Mouse (Mus musculus) lung, adult 2 months (tissue): Measurements from ENCODE around the gene Gpt2. TPM values are rescaled to one million over a fixed set of nuclear protein-coding genes. Genes with fewer than 3 reads are reported as not detected.

Experiments
- DNase-seq: peaks from one replicate; pipeline ENCODE4 v3.0.0; 2022
- H3K4me1 ChIP-seq: fragments of 200-500 bp; 2 replicates; pipeline ENCODE4 v1.6.1; 2011; ENCODE audit warnings: low read length; ENCODE audit not compliant: control insufficient read depth, insufficient read depth
- H3K4me3 ChIP-seq: fragments of 200-500 bp; replicated peaks from 2 replicates; pipeline ENCODE3; 2011; ENCODE audit warnings: low read depth, mild to moderate bottlenecking, control low read depth, low read length; ENCODE audit errors: extremely low read depth
- CTCF ChIP-seq: fragments of 200-500 bp; IDR thresholded peaks from 2 replicates; pipeline ENCODE4 v1.5.1; 2011; ENCODE audit warnings: mild to moderate bottlenecking, low read length, control low read depth; ENCODE audit not compliant: insufficient read depth
- POLR2A ChIP-seq: fragments of 200-500 bp; IDR thresholded peaks from 2 replicates; pipeline ENCODE4 v1.6.1; 2011; ENCODE audit warnings: low read depth, mild to moderate bottlenecking, control low read depth, low read length, borderline replicate concordance; ENCODE audit errors: extremely low read depth
- WGBS: fragments of 180-500 bp; shearing (Covaris S2); methylation state at CpG from one replicate; pipeline ENCODE4 v1.1.7; 2018; 5-methylcytosine and 5-hydroxymethylcytosine counted together
- polyA plus RNA-seq: library from polyadenylated mRNA; depleted of rRNA; stranded (reverse); fragments of >200 nt; gene quantifications from 2 replicates; pipeline ENCODE4 v1.2.3, GENCODE M21; 2012; rRNA removed

Gene Gpt2
- 9.6 and 16.4 TPM in 2 replicates for polyA plus RNA-seq

GRCm38 (mm10) chr8:85492125-85492875 is at the start of gene Gpt2:
Gene Gpt2 (plus strand): TSS chr8:85492576.
- no peak for TF ChIP-seq CTCF
- TF ChIP-seq POLR2A = peak; percentile 32; the same call in 1 of the 2 replicates
- peak; percentile 90 for DNase-seq
- H3K4me1 ChIP-seq = 0 out of 2 replicates have a peak, but pooled peaks cover 4% of the 10 kb centered on the region
- WGBS = under 1% methylated on average over 41 of the region's 41 CpGs
- H3K4me3 ChIP-seq = peak within 1 kb of the TSS; percentile 92

GRCm38 (mm10) chr8:85444092-85444491 is 48.3 kb upstream of the Gpt2 start:
- H3K4me1 ChIP-seq = no peaks in the 10 kb centered on the region
- H3K4me3 ChIP-seq = no peak overlapping the region
- TF ChIP-seq CTCF (no peak), POLR2A (no peak)
- no peak for DNase-seq

- Histone ChIP-seq H3K4me1 (no peaks in the 10 kb centered on the region), H3K4me3 (no peak overlapping the region)
- no peak for TF ChIP-seq POLR2A
- 79% methylated on average over 15 of the region's 15 CpGs for WGBS
- no peak for DNase-seq
These were observed 46.3 kb upstream of the Gpt2 start for GRCm38 (mm10) chr8:85445936-85446685.

- 72% methylated on average over 3 of the region's 3 CpGs for WGBS
- no peak overlapping the region for H3K4me3 ChIP-seq
- H3K4me1 ChIP-seq = no peaks in the 10 kb centered on the region; the same call in 1 of the 2 replicates
- TF ChIP-seq POLR2A = no peak
- no peak for TF ChIP-seq CTCF
- DNase-seq = no peak
These were observed 42.0 kb upstream of the Gpt2 start for GRCm38 (mm10) chr8:85450335-85450734.

- Histone ChIP-seq H3K4me1 (no peaks in the 10 kb centered on the region; the same call in 1 of the 2 replicates), H3K4me3 (no peak overlapping the region)
- no peak for TF ChIP-seq POLR2A
- TF ChIP-seq CTCF = no peak
- 14% methylated on average over 14 of the region's 14 CpGs for WGBS
- no peak for DNase-seq
These were observed 40.0 kb upstream of the Gpt2 start for GRCm38 (mm10) chr8:85452328-85452727.

GRCm38 (mm10) chr8:85453256-85453655 is 39.1 kb upstream of the Gpt2 start:
- 90% methylated on average over 2 of the region's 2 CpGs for WGBS
- DNase-seq = no peak
- TF ChIP-seq CTCF = no peak
- TF ChIP-seq POLR2A = no peak

GRCm38 (mm10) chr8:85454750-85455149 is 37.6 kb upstream of the Gpt2 start:
- DNase-seq = no peak
- 53% methylated on average over 8 of the region's 8 CpGs for WGBS
- Histone ChIP-seq H3K4me3 (no peak overlapping the region), H3K4me1 (no peaks in the 10 kb centered on the region; the same call in 1 of the 2 replicates)
- TF ChIP-seq POLR2A (no peak), CTCF (no peak)

More at GRCm38 (mm10) chr8:85453256-85453655, 39.1 kb upstream of the Gpt2 start:
- H3K4me1 ChIP-seq = no peaks in the 10 kb centered on the region; the same call in 1 of the 2 replicates
- no peak overlapping the region for H3K4me3 ChIP-seq

GRCm38 (mm10) chr8:85456536-85456935 is 35.8 kb upstream of the Gpt2 start:
- WGBS = 8% methylated on average over 14 of the region's 14 CpGs
- TF ChIP-seq POLR2A (no peak), CTCF (peak; percentile 84)
- no peak overlapping the region for H3K4me3 ChIP-seq
- peak; percentile 38 for DNase-seq
- no peaks in the 10 kb centered on the region; the same call in 1 of the 2 replicates for H3K4me1 ChIP-seq

- no peak for TF ChIP-seq CTCF
- 53% methylated on average over 3 of the region's 3 CpGs for WGBS
- DNase-seq = no peak
- Histone ChIP-seq H3K4me1 (no peaks in the 10 kb centered on the region; the same call in 1 of the 2 replicates), H3K4me3 (no peak overlapping the region)
These were observed 32.8 kb upstream of the Gpt2 start for GRCm38 (mm10) chr8:85459582-85459981.
